ENCODE assay signal across 13 mouse cellular contexts in genomic region chr6:52224895-52225611, GRCm38 (mm10). TPM values are rescaled to one million over a fixed set of nuclear protein-coding genes. Genes with fewer than 3 reads are reported as not detected.
A peak's percentile ranks its signal among the peaks of the same experiment; 100 is the strongest.
DNase-seq lines count a peak whose midpoint lies in the region; ATAC-seq lines count a peak whose summit lies in the region.
"Had no signal": no experiment of that assay in that cellular context is flagged by ENCODE, and none has a peak within 500 bp of the region (broad histone marks: within the 10 kb centered on the region; RNA-seq: fewer than 3 reads in every experiment).

No protein-coding gene starts in this region.

- H3K4me2 ChIP-seq in hindbrain, embryonic 11.5 days (replicated peaks; ENCODE audit: low read depth, low read length), result no peak overlapping the region
- H3K4me2 ChIP-seq in hindbrain, embryonic 16.5 days (ENCODE audit: low read length), result no peak overlapping the region
- peak overlapping the region; percentile 81 for H3K4me2 ChIP-seq in kidney, embryonic 16.5 days (replicated peaks; ENCODE audit: low read depth, low read length)
- H3K4me2 ChIP-seq: forebrain, embryonic 15.5 days had no signal

- 1% methylated on average over 36 of the region's 36 CpGs for whole genome bisulfite sequencing in hindbrain, embryonic 11.5 days
- 4% methylated on average over 33 of the region's 36 CpGs for WGBS in hindbrain, embryonic 16.5 days
- WGBS in kidney, embryonic 16.5 days, result 1% methylated on average over 36 of the region's 36 CpGs

- H3K4me3 ChIP-seq in hindbrain, embryonic 11.5 days (ENCODE audit: low read depth, low read length), result no peak overlapping the region
- H3K4me3 ChIP-seq in hindbrain, embryonic 16.5 days (ENCODE audit: low read length), result no peak overlapping the region
- peak overlapping the region; percentile 63 for H3K4me3 ChIP-seq in kidney, embryonic 16.5 days (ENCODE audit: low read length)
- H3K4me3 ChIP-seq: forebrain, embryonic 15.5 days had no signal

- peaks cover 94% of the 10 kb centered on the region for H3K27me3 ChIP-seq in hindbrain, embryonic 11.5 days (ENCODE audit: control insufficient read depth, insufficient read depth, low read length)
- peaks cover 68% of the 10 kb centered on the region for H3K27me3 ChIP-seq in hindbrain, embryonic 16.5 days (replicated peaks; ENCODE audit: control insufficient read depth, insufficient read depth, low read length)
- H3K27me3 ChIP-seq in kidney, embryonic 16.5 days (ENCODE audit: insufficient read depth, low read length), result no peaks in the 10 kb centered on the region

- DNase-seq in hindbrain, embryonic 11.5 days (ENCODE audit: low spot score), result peak; percentile 66
- peak; percentile 71 for DNase-seq in R1 (ENCODE audit: low read depth, low spot score)
- DNase-seq in naive thymus-derived CD4-positive, alpha-beta T cell, adult 2 months (ENCODE audit: low read depth), result peak; percentile 15
- DNase-seq in c-Kit-positive CD71-positive TER-119-positive erythroid progenitor cells, embryonic 14.5 days (ENCODE audit: low spot score), result no peak
- no peak for DNase-seq in heart, postnatal 36 days
- DNase-seq: adrenal gland, postnatal 25 days; layer of hippocampus, adult 9-11 months had no signal

- intact Hi-C loops in heart, postnatal 36 days (cut with DNase I), result loop anchor here (5.0 kb wide), 1 partner anchor 353 kb away; no protein-coding TSS in a partner anchor

- H3K9me3 ChIP-seq in hindbrain, embryonic 11.5 days (ENCODE audit: control insufficient read depth, low read length), result no peaks in the 10 kb centered on the region
- no peaks in the 10 kb centered on the region for H3K9me3 ChIP-seq in hindbrain, embryonic 16.5 days (ENCODE audit: control insufficient read depth, low read length)
- no peaks in the 10 kb centered on the region for H3K9me3 ChIP-seq in kidney, embryonic 16.5 days (ENCODE audit: low read length)
- H3K9me3 ChIP-seq: forebrain, embryonic 15.5 days had no signal

- peaks cover 3% of the 10 kb centered on the region; the same call in 1 of the 2 replicates for H3K4me1 ChIP-seq in hindbrain, embryonic 11.5 days (replicated peaks; ENCODE audit: control insufficient read depth, insufficient read depth, low read length)
- peaks cover 7% of the 10 kb centered on the region for H3K4me1 ChIP-seq in hindbrain, embryonic 16.5 days (ENCODE audit: control insufficient read depth, insufficient read depth, low read depth, low read length)
- peaks cover 19% of the 10 kb centered on the region for H3K4me1 ChIP-seq in kidney, embryonic 16.5 days (ENCODE audit: insufficient read depth, low read length)

- ATAC-seq in hindbrain, embryonic 11.5 days (ENCODE audit: low FRiP score), result no peak
- ATAC-seq in hindbrain, embryonic 16.5 days, result no peak
- ATAC-seq in kidney, embryonic 16.5 days (ENCODE audit: low FRiP score, low TSS enrichment), result no peak; the same call in 1 of the 2 replicates
- ATAC-seq in cerebellum, adult (ENCODE audit: insufficient number of reproducible peaks, low FRiP score, low TSS enrichment), result no peak
- ATAC-seq: forebrain, embryonic 15.5 days had no signal

- no peaks in the 10 kb centered on the region for H3K36me3 ChIP-seq in hindbrain, embryonic 11.5 days (ENCODE audit: control insufficient read depth, insufficient read depth, low read length)
- no peaks in the 10 kb centered on the region for H3K36me3 ChIP-seq in hindbrain, embryonic 16.5 days (ENCODE audit: control insufficient read depth, insufficient read depth, low read length)
- H3K36me3 ChIP-seq in kidney, embryonic 16.5 days (ENCODE audit: insufficient read depth, low read length), result 0 out of 2 replicates have a peak, but pooled peaks cover 7% of the 10 kb centered on the region
- H3K36me3 ChIP-seq: forebrain, embryonic 15.5 days had no signal

- no peak overlapping the region for H3K9ac ChIP-seq in hindbrain, embryonic 11.5 days (ENCODE audit: low read depth, low read length)
- no peak overlapping the region for H3K9ac ChIP-seq in hindbrain, embryonic 16.5 days (ENCODE audit: low read depth, low read length)
- H3K9ac ChIP-seq in kidney, embryonic 16.5 days (replicated peaks; ENCODE audit: low read length), result peak overlapping the region; percentile 85
- H3K9ac ChIP-seq: forebrain, embryonic 15.5 days had no signal

- H3K27ac ChIP-seq in hindbrain, embryonic 11.5 days (ENCODE audit: low read depth, low read length), result no peak overlapping the region
- H3K27ac ChIP-seq in hindbrain, embryonic 16.5 days (ENCODE audit: low read depth, low read length), result no peak overlapping the region
- peak overlapping the region; percentile 97 for H3K27ac ChIP-seq in kidney, embryonic 16.5 days (ENCODE audit: low read length)
- H3K27ac ChIP-seq: forebrain, embryonic 15.5 days had no signal

RNA-seq across cellular contexts. Expression of gene Hoxa7, which starts 3.4 kb away (rescaled TPM):
- 0.34 and 1.9 TPM in 2 replicates for polyA plus RNA-seq in hindbrain, embryonic 11.5 days (2014; fragmentation: Nextera tagmentation; extraction: Ambion mirVana)
- polyA plus RNA-seq in hindbrain, embryonic 16.5 days (2015; fragmentation: Nextera tagmentation; extraction: Ambion mirVana), result 9.0 and 21.1 TPM in 2 replicates
- polyA plus RNA-seq in kidney, embryonic 16.5 days (2015; fragmentation: Nextera tagmentation; extraction: Ambion mirVana), result 25.7 and 27.5 TPM in 2 replicates
- total RNA-seq in heart, postnatal 36 days (2021), result under 1 TPM; 0.24 to 0.47 TPM
- polyA plus RNA-seq: forebrain, embryonic 15.5 days had no signal

RNA-seq across cellular contexts. Expression of gene Hoxa9, which starts 5.8 kb away (rescaled TPM):
- 0.25 and 1.1 TPM in 2 replicates for polyA plus RNA-seq in hindbrain, embryonic 11.5 days (2014; fragmentation: Nextera tagmentation; extraction: Ambion mirVana)
- 0.48 and 2.4 TPM in 2 replicates for polyA plus RNA-seq in hindbrain, embryonic 16.5 days (2015; fragmentation: Nextera tagmentation; extraction: Ambion mirVana)
- 56.6 and 56.8 TPM in 2 replicates for polyA plus RNA-seq in kidney, embryonic 16.5 days (2015; fragmentation: Nextera tagmentation; extraction: Ambion mirVana)
- total RNA-seq in heart, postnatal 36 days (2021), result not detected
- polyA plus RNA-seq: forebrain, embryonic 15.5 days had no signal

RNA-seq across cellular contexts. Expression of gene Gm28308, which starts 11.9 kb away (rescaled TPM):
- not detected in 2 replicates for polyA plus RNA-seq in hindbrain, embryonic 11.5 days (2014; fragmentation: Nextera tagmentation; extraction: Ambion mirVana)
- not detected in 2 replicates for polyA plus RNA-seq in hindbrain, embryonic 16.5 days (2015; fragmentation: Nextera tagmentation; extraction: Ambion mirVana)
- polyA plus RNA-seq in kidney, embryonic 16.5 days (2015; fragmentation: Nextera tagmentation; extraction: Ambion mirVana), result not detected in 2 replicates
- not detected for total RNA-seq in heart, postnatal 36 days (2021)
- total RNA-seq: common myeloid progenitor, adult 5-6 weeks had no signal
- polyA plus RNA-seq: forebrain, embryonic 15.5 days; heart, embryonic 16.5 days had no signal

RNA-seq across cellular contexts. Expression of gene Hoxa3, which starts 11.9 kb away (rescaled TPM):
- polyA plus RNA-seq in hindbrain, embryonic 11.5 days (2014; fragmentation: Nextera tagmentation; extraction: Ambion mirVana), result 13.3 and 14.2 TPM in 2 replicates
- 12.9 and 13.9 TPM in 2 replicates for polyA plus RNA-seq in hindbrain, embryonic 16.5 days (2015; fragmentation: Nextera tagmentation; extraction: Ambion mirVana)
- 8.2 and 10.8 TPM in 2 replicates for polyA plus RNA-seq in kidney, embryonic 16.5 days (2015; fragmentation: Nextera tagmentation; extraction: Ambion mirVana)
- 1 to 10 TPM in 1 of 2 experiments, under 1 TPM in 1; 0.42 to 1.1 TPM for total RNA-seq in heart, postnatal 36 days (2021)
- polyA plus RNA-seq: forebrain, embryonic 15.5 days had no signal

RNA-seq across cellular contexts. Expression of gene Hoxa10, which starts 15.6 kb away (rescaled TPM):
- not detected in 2 replicates for polyA plus RNA-seq in hindbrain, embryonic 11.5 days (2014; fragmentation: Nextera tagmentation; extraction: Ambion mirVana)
- polyA plus RNA-seq in hindbrain, embryonic 16.5 days (2015; fragmentation: Nextera tagmentation; extraction: Ambion mirVana), result 0.70 TPM in 1 of 2 replicates, not detected in the other
- 147 and 154 TPM in 2 replicates for polyA plus RNA-seq in kidney, embryonic 16.5 days (2015; fragmentation: Nextera tagmentation; extraction: Ambion mirVana)
- not detected for total RNA-seq in heart, postnatal 36 days (2021)
- total RNA-seq: adrenal gland, postnatal 25 days had no signal
- polyA plus RNA-seq: forebrain, embryonic 15.5 days; heart, embryonic 16.5 days had no signal

Comparison
In these comparisons a context has a peak if more than half of its experiments do, and no peak if none do; other contexts are left out.
1. DNase-seq: peak in hindbrain, embryonic 11.5 days (single experiment), R1 (single experiment) and naive thymus-derived CD4-positive, alpha-beta T cell, adult 2 months (single experiment); none in c-Kit-positive CD71-positive TER-119-positive erythroid progenitor cells, embryonic 14.5 days (single experiment) and heart, postnatal 36 days (0 of 2).
2. RNA of gene Hoxa9, which starts 5.8 kb away (polyA plus RNA-seq): 56.6 to 56.8 TPM in kidney, embryonic 16.5 days; 0.48 to 2.4 TPM in hindbrain, embryonic 16.5 days and 0.25 to 1.1 TPM in hindbrain, embryonic 11.5 days; every median in the first group is over 10 times any median in the second.